Mouse (Mus musculus) 3T3-L1 (cell line): ENCODE data around the gene Rwdd4a.

Experiments
- DNase-seq: peaks from one replicate; pipeline ENCODE4 v3.0.0-alpha.2; 2015; ENCODE audit warnings: low read depth, low spot score

Gene Rwdd4a

GRCm38 (mm10) chr8:47533344-47534125 is at the start of gene Rwdd4a, which contains the start of gene Trappc11:
TSS of gene Rwdd4a (plus strand) at chr8:47533664.
TSS of gene Trappc11 (minus strand) at chr8:47533470.
- DNase-seq: peak; percentile 99

- no peak for DNase-seq
These were observed 46.2 kb upstream of the Rwdd4a start for GRCm38 (mm10) chr8:47487231-47487630.

GRCm38 (mm10) chr8:47493106-47493505 is 40.4 kb upstream of the Rwdd4a start:
- DNase-seq: no peak

- DNase-seq: no peak
These were observed 38.8 kb upstream of the Rwdd4a start for GRCm38 (mm10) chr8:47494602-47495153.

- DNase-seq: no peak
These were observed 38.0 kb upstream of the Rwdd4a start for GRCm38 (mm10) chr8:47495428-47495827.

GRCm38 (mm10) chr8:47501994-47502393 is 31.5 kb upstream of the Rwdd4a start:
- no peak for DNase-seq

GRCm38 (mm10) chr8:47502546-47502945 is 30.9 kb upstream of the Rwdd4a start:
- DNase-seq: no peak

- no peak for DNase-seq
These were observed 28.0 kb upstream of the Rwdd4a start for GRCm38 (mm10) chr8:47505431-47505830.

- DNase-seq: peak; percentile 19
These were observed 22.5 kb upstream of the Rwdd4a start for GRCm38 (mm10) chr8:47510930-47511329.

GRCm38 (mm10) chr8:47513601-47514000 is 19.9 kb upstream of the Rwdd4a start:
- DNase-seq: no peak

- no peak for DNase-seq
These were observed 5.4 kb upstream of the Rwdd4a start for GRCm38 (mm10) chr8:47528094-47528493.

- DNase-seq: no peak
These were observed 4.9 kb downstream of the Rwdd4a start for GRCm38 (mm10) chr8:47538323-47538722.

GRCm38 (mm10) chr8:47542746-47543145 is 9.3 kb downstream of the Rwdd4a start:
- no peak for DNase-seq

GRCm38 (mm10) chr8:47544094-47544493 is 10.6 kb downstream of the Rwdd4a start:
- no peak for DNase-seq

GRCm38 (mm10) chr8:47547102-47547501 is 13.6 kb downstream of the Rwdd4a start:
- no peak for DNase-seq

- peak; percentile 10 for DNase-seq
These were observed 20.1 kb downstream of the Rwdd4a start for GRCm38 (mm10) chr8:47553613-47554012.

GRCm38 (mm10) chr8:47556446-47556845 is 23.0 kb downstream of the Rwdd4a start:
- DNase-seq: no peak

- DNase-seq: no peak
These were observed 24.8 kb downstream of the Rwdd4a start for GRCm38 (mm10) chr8:47558274-47558673.

GRCm38 (mm10) chr8:47560801-47561200 is 27.3 kb downstream of the Rwdd4a start:
- no peak for DNase-seq

GRCm38 (mm10) chr8:47566551-47566950 is 33.1 kb downstream of the Rwdd4a start:
- no peak for DNase-seq

GRCm38 (mm10) chr8:47568098-47568497 is 34.6 kb downstream of the Rwdd4a start:
- no peak for DNase-seq

- DNase-seq: no peak
These were observed 36.7 kb downstream of the Rwdd4a start for GRCm38 (mm10) chr8:47570161-47570560.

GRCm38 (mm10) chr8:47573482-47573881 is 40.0 kb downstream of the Rwdd4a start:
- no peak for DNase-seq
